Mouse (Mus musculus) cerebellum, adult 2 months (tissue): Measurements from ENCODE around the gene Vax2.

Experiments used
- CTCF ChIP-seq: fragments of 200-500 bp; IDR thresholded peaks from 2 replicates; pipeline ENCODE4 v1.5.1; 2011; ENCODE audit warnings: low read depth, mild to moderate bottlenecking, control low read depth, low read length, moderate library complexity, borderline replicate concordance; ENCODE audit not compliant: insufficient read depth
- POLR2A ChIP-seq: fragments of 200-500 bp; IDR thresholded peaks from 2 replicates; pipeline ENCODE4 v1.6.1; 2011; ENCODE audit warnings: low read length, control low read depth, borderline replicate concordance; ENCODE audit not compliant: insufficient read depth

- TF ChIP-seq CTCF, result no peak
- TF ChIP-seq POLR2A, result no peak
Measured at GRCm38 (mm10) chr6:83715461-83716196, 4.6 kb downstream of the Vax2 start.
